Mouse (Mus musculus) G1E (cell line): ENCODE measurements around the gene Grip1. TPM values are rescaled to one million over a fixed set of nuclear protein-coding genes. Genes with fewer than 3 reads are reported as not detected.

Source experiments
- ATAC-seq: 2 replicates; pipeline ENCODE4 v1.8.0; 2016; ENCODE audit warnings: mild to moderate bottlenecking; ENCODE audit not compliant: insufficient number of reproducible peaks, poor library complexity, low FRiP score, severe bottlenecking; ENCODE audit errors: extremely low read depth
- DNase-seq: peaks from one replicate; pipeline ENCODE4 v3.0.0; 2012; ENCODE audit warnings: low spot score
- H3K27me3 ChIP-seq: 2 replicates; pipeline ENCODE4 v1.6.1; 2012; ENCODE audit warnings: mild to moderate bottlenecking, low read length, inconsistent platforms; ENCODE audit not compliant: insufficient read depth
- H3K36me3 ChIP-seq: replicated peaks from 2 replicates; pipeline ENCODE3; 2012; ENCODE audit warnings: mild to moderate bottlenecking, inconsistent platforms
- H3K4me1 ChIP-seq: 2 replicates; pipeline ENCODE4 v1.6.1; 2012; ENCODE audit warnings: low read depth, low read length, inconsistent platforms, mixed read lengths; ENCODE audit not compliant: insufficient read depth
- H3K4me3 ChIP-seq: 2 replicates; pipeline ENCODE4 v1.5.1; 2012; ENCODE audit warnings: low read depth, mild to moderate bottlenecking, inconsistent platforms, low read length, moderate library complexity, mixed read lengths
- H3K9me3 ChIP-seq: replicated peaks from 2 replicates; pipeline ENCODE4 v1.6.1; 2012; ENCODE audit warnings: inconsistent platforms
- CTCF ChIP-seq: IDR thresholded peaks from 2 replicates; pipeline ENCODE4 v1.5.1; 2012; ENCODE audit warnings: low read depth, low read length, inconsistent platforms, mixed read lengths
- GATA1 ChIP-seq: IDR thresholded peaks from 2 replicates; pipeline ENCODE4 v1.6.1; 2012; ENCODE audit warnings: borderline replicate concordance, low read length, inconsistent platforms, mixed read lengths
- GATA2 ChIP-seq: IDR thresholded peaks from 2 replicates; pipeline ENCODE4 v1.6.1; 2012; ENCODE audit warnings: low read depth, low read length, inconsistent platforms, borderline replicate concordance
- POLR2AphosphoS5 ChIP-seq: IDR thresholded peaks from 2 replicates; pipeline ENCODE4 v1.6.1; 2012; ENCODE audit warnings: low read depth, low read length, inconsistent platforms; ENCODE audit not compliant: insufficient replicate concordance
- TAL1 ChIP-seq: conservative IDR thresholded peaks from 2 replicates; pipeline ENCODE4 v1.6.1; 2012; ENCODE audit warnings: low read depth, low read length, inconsistent platforms, mixed read lengths
- polyA plus RNA-seq: library from polyadenylated mRNA; stranded (reverse); fragments of >175 nt; gene quantifications from 2 replicates; pipeline ENCODE4 v1.2.3, GENCODE M21; 2012
- total RNA-seq, 2 experiments: library from RNA; stranded (forward) in 1 of 2; stranded (reverse) in 1 of 2; fragments of 200-1000 nt in 1 of 2; fragments of >200 nt in 1 of 2; fragmentation: Nextera tagmentation in 1 of 2; gene quantifications; 2 replicates each; pipeline ENCODE4 v1.2.3; 2014 to 2017

Grip1 gene
- total and polyA plus RNA-seq, 3 experiments, result 0.11 TPM; not detected in 2

- DNase-seq (no peak), ATAC-seq (no peak)
- Histone ChIP-seq H3K4me1 (no peaks in the 10 kb centered on the region), H3K9me3 (peaks cover 52% of the 10 kb centered on the region), H3K27me3 (no peaks in the 10 kb centered on the region), H3K4me3 (no peak overlapping the region), H3K36me3 (no peaks in the 10 kb centered on the region)
- TF ChIP-seq POLR2AphosphoS5 (no peak), GATA2 (no peak), TAL1 (no peak), GATA1 (no peak), CTCF (no peak)
Observed at GRCm38 (mm10) chr10:119691358-119692083, 237.9 kb downstream of the Grip1 start.

- Histone ChIP-seq H3K4me1 (no peaks in the 10 kb centered on the region), H3K9me3 (peaks cover 57% of the 10 kb centered on the region), H3K27me3 (no peaks in the 10 kb centered on the region), H3K4me3 (no peak overlapping the region), H3K36me3 (no peaks in the 10 kb centered on the region)
- TF ChIP-seq TAL1 (no peak), GATA1 (no peak), GATA2 (no peak), POLR2AphosphoS5 (no peak), CTCF (no peak)
- DNase-seq (no peak), ATAC-seq (no peak)
Observed at GRCm38 (mm10) chr10:119692284-119692890, 238.8 kb downstream of the Grip1 start.

- DNase-seq (no peak), ATAC-seq (no peak)
- H3K27me3 ChIP-seq, result no peaks in the 10 kb centered on the region
- no peaks in the 10 kb centered on the region for H3K36me3 ChIP-seq
- H3K4me1 ChIP-seq, result no peaks in the 10 kb centered on the region
- no peak overlapping the region for H3K4me3 ChIP-seq
- TF ChIP-seq TAL1 (no peak), CTCF (no peak), POLR2AphosphoS5 (no peak), GATA1 (no peak), GATA2 (no peak)
- peaks cover 56% of the 10 kb centered on the region for H3K9me3 ChIP-seq
Observed at GRCm38 (mm10) chr10:119693400-119693799, 239.8 kb downstream of the Grip1 start.

GRCm38 (mm10) chr10:119697257-119697798 is 243.7 kb downstream of the Grip1 start:
- DNase-seq, result no peak
- TF ChIP-seq GATA2, result no peak
- no peak for TF ChIP-seq TAL1
- TF ChIP-seq POLR2AphosphoS5, result no peak
- TF ChIP-seq GATA1, result no peak
- no peak for TF ChIP-seq CTCF
- Histone ChIP-seq H3K4me3 (no peak overlapping the region), H3K4me1 (no peaks in the 10 kb centered on the region), H3K36me3 (no peaks in the 10 kb centered on the region), H3K9me3 (peaks cover 33% of the 10 kb centered on the region), H3K27me3 (no peaks in the 10 kb centered on the region)
- no peak for ATAC-seq

- Histone ChIP-seq H3K4me3 (no peak overlapping the region), H3K9me3 (peaks cover 32% of the 10 kb centered on the region), H3K36me3 (no peaks in the 10 kb centered on the region), H3K27me3 (no peaks in the 10 kb centered on the region), H3K4me1 (no peaks in the 10 kb centered on the region)
- DNase-seq, result no peak
- TF ChIP-seq CTCF (no peak), TAL1 (no peak), POLR2AphosphoS5 (no peak), GATA1 (no peak), GATA2 (no peak)
- ATAC-seq, result no peak
Observed at GRCm38 (mm10) chr10:119705348-119705747, 251.7 kb downstream of the Grip1 start.

- DNase-seq (no peak), ATAC-seq (no peak)
- Histone ChIP-seq H3K27me3 (no peaks in the 10 kb centered on the region), H3K9me3 (peaks cover 37% of the 10 kb centered on the region), H3K4me1 (no peaks in the 10 kb centered on the region), H3K4me3 (no peak overlapping the region), H3K36me3 (no peaks in the 10 kb centered on the region)
- no peak for TF ChIP-seq TAL1
- no peak for TF ChIP-seq GATA2
- TF ChIP-seq CTCF, result no peak
- no peak for TF ChIP-seq GATA1
- TF ChIP-seq POLR2AphosphoS5, result no peak
Observed at GRCm38 (mm10) chr10:119706281-119706680, 252.7 kb downstream of the Grip1 start.
